Mouse (Mus musculus) Muller cell, postnatal 12 days (primary cell): Measurements from ENCODE around the gene Pttg1ip.
A peak's percentile ranks its signal among the peaks of the same experiment; 100 is the strongest.

Experiments used
- DNase-seq: peaks from one replicate; pipeline ENCODE4 v3.0.0-alpha.2; 2015; ENCODE audit errors: inconsistent ontology term

Gene Pttg1ip

GRCm38 (mm10) chr10:77636234-77636922 is 54.9 kb downstream of the Pttg1ip start:
- DNase-seq = no peak

GRCm38 (mm10) chr10:77638956-77639355 is 57.4 kb downstream of the Pttg1ip start:
- DNase-seq = peak; percentile 65

- DNase-seq = no peak
Measured at GRCm38 (mm10) chr10:77643160-77643559, 61.6 kb downstream of the Pttg1ip start.

GRCm38 (mm10) chr10:77645571-77645970 is 64.1 kb downstream of the Pttg1ip start:
- DNase-seq = no peak

- DNase-seq = no peak
Measured at GRCm38 (mm10) chr10:77647461-77647860, 65.9 kb downstream of the Pttg1ip start.

GRCm38 (mm10) chr10:77647901-77648300 is 66.4 kb downstream of the Pttg1ip start:
- no peak for DNase-seq
